Mouse (Mus musculus) cerebellum, postnatal 36 days (tissue): Measurements from ENCODE around the gene Tamm41.

Experiments
- DNase-seq, 2 experiments: peaks; one replicate each; pipeline ENCODE4 v3.0.0; 2021 to 2022; ENCODE audit warnings: mixed read lengths in 2 of 2

Gene Tamm41

GRCm38 (mm10) chr6:115022876-115023275, 14.8 kb downstream of the Tamm41 start:
- no peak for DNase-seq

GRCm38 (mm10) chr6:115015461-115015860, 22.2 kb downstream of the Tamm41 start:
- no peak for DNase-seq

GRCm38 (mm10) chr6:115013574-115013973, 24.1 kb downstream of the Tamm41 start:
- no peak for DNase-seq

GRCm38 (mm10) chr6:115011792-115012191, 25.9 kb downstream of the Tamm41 start:
- no peak for DNase-seq

GRCm38 (mm10) chr6:115010815-115011214, 26.9 kb downstream of the Tamm41 start:
- no peak for DNase-seq

GRCm38 (mm10) chr6:115010304-115010703, 27.4 kb downstream of the Tamm41 start:
- DNase-seq = no peak

- peak; percentile 81 to 82 for DNase-seq
Measured at GRCm38 (mm10) chr6:115007728-115008127, 29.9 kb downstream of the Tamm41 start.

- no peak for DNase-seq
Measured at GRCm38 (mm10) chr6:115006948-115007347, 30.7 kb downstream of the Tamm41 start.

GRCm38 (mm10) chr6:115006065-115006464, 31.6 kb downstream of the Tamm41 start:
- DNase-seq = no peak

- peak; percentile 72 to 76 for DNase-seq
Measured at GRCm38 (mm10) chr6:115005351-115005890, 32.3 kb downstream of the Tamm41 start.

GRCm38 (mm10) chr6:115004636-115005035, 33.0 kb downstream of the Tamm41 start:
- peak; percentile 52 to 56 for DNase-seq

GRCm38 (mm10) chr6:114998374-114999031, 39.2 kb downstream of the Tamm41 start:
- DNase-seq = no peak

- DNase-seq = no peak
Measured at GRCm38 (mm10) chr6:114997471-114997870, 40.2 kb downstream of the Tamm41 start.

GRCm38 (mm10) chr6:114996910-114997309, 40.8 kb downstream of the Tamm41 start:
- DNase-seq = no peak

- no peak for DNase-seq
Measured at GRCm38 (mm10) chr6:114994079-114994478, 43.6 kb downstream of the Tamm41 start.

- no peak for DNase-seq
Measured at GRCm38 (mm10) chr6:114993659-114994058, 44.0 kb downstream of the Tamm41 start.

GRCm38 (mm10) chr6:114991909-114992308, 45.8 kb downstream of the Tamm41 start:
- DNase-seq = no peak

- DNase-seq = no peak
Measured at GRCm38 (mm10) chr6:114988619-114988980, 49.1 kb downstream of the Tamm41 start.

GRCm38 (mm10) chr6:114987966-114988618, 49.6 kb downstream of the Tamm41 start:
- DNase-seq = no peak

GRCm38 (mm10) chr6:114982671-114983070, 55.0 kb downstream of the Tamm41 start:
- no peak for DNase-seq

- no peak for DNase-seq
Measured at GRCm38 (mm10) chr6:114979715-114980114, 58.0 kb downstream of the Tamm41 start.

GRCm38 (mm10) chr6:114976915-114977419, 60.7 kb downstream of the Tamm41 start:
- no peak for DNase-seq

GRCm38 (mm10) chr6:114974331-114974730, 63.3 kb downstream of the Tamm41 start:
- no peak for DNase-seq

- no peak for DNase-seq
Measured at GRCm38 (mm10) chr6:114972988-114973387, 64.7 kb downstream of the Tamm41 start.
